Mouse (Mus musculus) forebrain, embryonic 15.5 days (tissue): Measurements from ENCODE around the gene Smpdl3a. TPM values are rescaled to one million over a fixed set of nuclear protein-coding genes. Genes with fewer than 3 reads are reported as not detected.
A peak's percentile ranks its signal among the peaks of the same experiment; 100 is the strongest.

Source experiments
- ATAC-seq: fragments of 200-750 bp; cut with Nextera tagmentation; replicated peaks from 2 replicates; pipeline ENCODE4 v1.8.0; 2017; ENCODE audit warnings: mild to moderate bottlenecking, moderate TSS enrichment, moderate library complexity
- H3K27ac ChIP-seq: fragments of 300-500 bp; sonication (generic); replicated peaks from 2 replicates; pipeline ENCODE4 v1.5.1; 2015; ENCODE audit warnings: mild to moderate bottlenecking, inconsistent platforms
- H3K27me3 ChIP-seq: fragments of 300-500 bp; sonication (generic); 2 replicates; pipeline ENCODE4 v1.6.1; 2015; ENCODE audit warnings: inconsistent platforms
- H3K36me3 ChIP-seq: fragments of 300-500 bp; sonication (generic); 2 replicates; pipeline ENCODE4 v1.6.1; 2015; ENCODE audit warnings: mild to moderate bottlenecking, inconsistent platforms
- H3K4me1 ChIP-seq: fragments of 300-500 bp; sonication (generic); 2 replicates; pipeline ENCODE4 v1.6.1; 2015; ENCODE audit warnings: inconsistent platforms
- H3K4me2 ChIP-seq: fragments of 300-500 bp; sonication (generic); replicated peaks from 2 replicates; pipeline ENCODE4 v1.6.1; 2015; ENCODE audit warnings: mild to moderate bottlenecking, inconsistent platforms
- H3K4me3 ChIP-seq: fragments of 300-500 bp; sonication (generic); 2 replicates; pipeline ENCODE4 v1.5.1; 2015; ENCODE audit warnings: mild to moderate bottlenecking, inconsistent platforms
- H3K9ac ChIP-seq: fragments of 300-500 bp; sonication (generic); replicated peaks from 2 replicates; pipeline ENCODE4 v1.6.1; 2015; ENCODE audit warnings: mild to moderate bottlenecking, inconsistent platforms
- H3K9me3 ChIP-seq: fragments of 300-500 bp; sonication (generic); 2 replicates; pipeline ENCODE4 v1.6.1; 2016; ENCODE audit warnings: inconsistent platforms
- WGBS: fragments of 180-500 bp; shearing (Covaris S2); methylation state at CpG from one replicate; pipeline ENCODE4 v1.1.7; 2015; ENCODE audit warnings: mixed read lengths; 5-methylcytosine and 5-hydroxymethylcytosine counted together
- polyA plus RNA-seq: library from polyadenylated mRNA; unstranded; fragments of >200 nt; fragmentation: Nextera tagmentation; extraction: Ambion mirVana; gene quantifications from 2 replicates; pipeline ENCODE4 v1.2.1, GENCODE M21; 2015

Gene Smpdl3a
- polyA plus RNA-seq, 1 experiment from 2014 or later = 15.9 TPM

GRCm38 (mm10) chr10:57829621-57830020 is 35.5 kb downstream of the Smpdl3a start:
- Histone ChIP-seq H3K36me3 (no peaks in the 10 kb centered on the region), H3K9me3 (no peaks in the 10 kb centered on the region), H3K4me2 (no peak overlapping the region), H3K4me1 (0 out of 2 replicates have a peak, but pooled peaks cover 8% of the 10 kb centered on the region), H3K27ac (peak overlapping the region; percentile 43; the same call in 1 of the 2 replicates), H3K9ac (no peak overlapping the region), H3K4me3 (no peak overlapping the region), H3K27me3 (no peaks in the 10 kb centered on the region)
- ATAC-seq = no peak
- 71% methylated on average over 3 of the region's 3 CpGs for WGBS

DNA sequence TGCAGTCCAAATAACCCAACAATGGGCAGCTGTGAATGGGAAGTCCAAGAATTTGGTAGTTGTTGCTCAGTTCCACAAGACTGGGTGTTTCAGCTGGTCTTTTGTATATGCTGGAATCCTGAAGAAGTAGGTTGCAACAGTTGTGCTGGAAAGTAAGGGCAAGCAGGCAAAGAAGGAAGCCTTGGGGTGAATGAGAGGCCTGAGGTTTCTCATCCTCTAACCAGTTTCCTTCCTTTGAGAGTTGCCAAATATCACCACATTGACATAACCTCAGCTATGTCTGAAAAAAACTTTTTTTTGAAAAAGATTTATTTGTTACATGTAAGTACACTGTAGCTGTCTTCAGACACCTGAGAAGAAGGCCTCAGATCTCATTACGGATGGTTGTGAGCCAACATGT is 41.0 kb downstream of the Smpdl3a start:
- no peaks in the 10 kb centered on the region for H3K27me3 ChIP-seq
- WGBS = 95% methylated on average over 1 of the region's 1 CpGs
- no peak overlapping the region for H3K27ac ChIP-seq
- H3K4me3 ChIP-seq = no peak overlapping the region
- H3K4me2 ChIP-seq = no peak overlapping the region
- H3K9me3 ChIP-seq = no peaks in the 10 kb centered on the region
- no peaks in the 10 kb centered on the region for H3K4me1 ChIP-seq
- no peak for ATAC-seq
- H3K36me3 ChIP-seq = no peaks in the 10 kb centered on the region
- no peak overlapping the region for H3K9ac ChIP-seq

DNA sequence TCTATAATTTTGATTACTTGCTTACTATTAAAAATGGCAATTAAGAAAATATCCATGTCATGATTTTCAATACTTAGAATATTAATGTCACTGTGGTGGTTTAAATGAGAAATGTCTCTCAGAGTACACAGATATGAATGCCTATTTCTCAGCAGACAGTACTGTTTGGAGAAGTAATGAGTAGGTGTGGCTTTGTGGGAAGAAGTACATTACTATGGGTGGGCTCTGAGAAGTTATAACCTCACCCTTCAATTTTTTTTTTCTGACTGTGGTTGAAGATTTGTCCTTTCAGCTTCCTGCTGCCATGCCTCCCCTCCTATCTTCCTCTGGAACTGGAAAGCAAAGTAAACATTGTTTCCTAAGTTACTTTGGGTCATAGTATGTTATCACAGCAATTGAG is 41.8 kb downstream of the Smpdl3a start:
- ATAC-seq = no peak
- Histone ChIP-seq H3K27me3 (no peaks in the 10 kb centered on the region), H3K4me3 (no peak overlapping the region), H3K27ac (no peak overlapping the region), H3K4me2 (no peak overlapping the region), H3K36me3 (no peaks in the 10 kb centered on the region), H3K4me1 (no peaks in the 10 kb centered on the region), H3K9me3 (no peaks in the 10 kb centered on the region), H3K9ac (no peak overlapping the region)

DNA sequence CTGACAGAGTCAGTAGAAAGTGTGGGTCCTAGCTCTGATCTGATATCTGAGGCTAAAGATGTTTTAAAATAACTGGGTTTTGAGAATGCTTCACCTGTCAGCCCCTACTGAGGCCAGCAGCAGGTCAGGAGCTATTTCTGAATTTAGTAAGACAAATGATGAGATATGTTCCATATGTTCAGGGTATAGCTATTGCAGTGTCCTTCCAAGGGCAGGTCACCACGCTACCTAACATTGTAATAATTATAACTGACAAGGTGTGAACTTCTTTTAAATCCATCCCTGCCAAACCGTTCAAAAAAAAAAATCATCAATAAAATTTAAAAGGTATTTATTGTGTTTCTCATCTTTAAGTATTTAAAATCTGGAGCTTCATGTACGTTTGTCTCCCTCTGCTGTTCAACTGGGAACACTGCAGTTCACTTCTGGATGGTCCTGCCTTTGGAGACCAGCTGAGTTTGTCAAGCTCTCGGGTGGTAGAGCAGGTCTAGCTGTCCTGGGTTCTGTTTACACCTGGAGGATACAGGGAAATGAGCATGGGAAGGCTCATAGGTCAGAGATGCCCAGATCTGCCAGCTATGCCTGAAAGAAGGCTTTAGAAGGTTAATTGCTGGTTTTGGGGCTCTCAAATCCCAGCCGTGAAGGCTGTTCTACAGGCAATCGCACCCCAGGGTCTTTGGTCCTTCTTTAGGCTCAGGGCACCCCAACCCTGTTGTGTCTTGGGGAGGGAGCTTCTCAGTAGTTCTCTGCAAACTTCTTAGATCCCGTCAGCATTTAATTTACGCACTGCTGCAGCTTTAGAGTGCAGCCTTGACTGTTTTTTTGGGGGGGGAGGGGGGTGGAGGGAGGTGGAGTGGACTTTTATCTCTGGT is 47.7 kb downstream of the Smpdl3a start:
- peak; percentile 88 for ATAC-seq
- Histone ChIP-seq H3K9me3 (no peaks in the 10 kb centered on the region), H3K27me3 (no peaks in the 10 kb centered on the region), H3K36me3 (no peaks in the 10 kb centered on the region), H3K9ac (no peak overlapping the region), H3K4me3 (no peak overlapping the region), H3K4me2 (no peak overlapping the region), H3K4me1 (no peaks in the 10 kb centered on the region), H3K27ac (no peak overlapping the region)
- WGBS = 40% methylated on average over 8 of the region's 8 CpGs

GRCm38 (mm10) chr10:57847916-57848682 is 54.0 kb downstream of the Smpdl3a start:
- H3K36me3 ChIP-seq = no peaks in the 10 kb centered on the region
- no peak overlapping the region for H3K4me3 ChIP-seq
- 53% methylated on average over 5 of the region's 6 CpGs for WGBS
- H3K27me3 ChIP-seq = no peaks in the 10 kb centered on the region
- H3K9me3 ChIP-seq = no peaks in the 10 kb centered on the region
- no peak overlapping the region for H3K9ac ChIP-seq
- no peak overlapping the region for H3K4me2 ChIP-seq
- H3K27ac ChIP-seq = no peak overlapping the region
- peak; percentile 89 for ATAC-seq
- H3K4me1 ChIP-seq = no peaks in the 10 kb centered on the region

Other genes starting within 250 kb of the Smpdl3a start
- gene Pkib, start 162.4 kb upstream of the Smpdl3a start, polyA plus RNA-seq = 1.3 and 3.0 TPM in 2 replicates
- gene Fabp7, start 9.5 kb upstream of the Smpdl3a start, polyA plus RNA-seq = 1,454 and 1,621 TPM in 2 replicates